Mouse (Mus musculus) testis, adult 2 months (tissue): ENCODE results near the gene Pkp4. TPM values are rescaled to one million over a fixed set of nuclear protein-coding genes. Genes with fewer than 3 reads are reported as not detected.

Experiments used
- H3K27ac ChIP-seq: fragments of 200-500 bp; 2 replicates; pipeline ENCODE4 v1.5.1; 2012; ENCODE audit warnings: low read depth, low read length; ENCODE audit not compliant: control insufficient read depth, insufficient read depth
- H3K27me3 ChIP-seq: fragments of 200-500 bp; 2 replicates; pipeline ENCODE4 v1.6.1; 2012; ENCODE audit warnings: mild to moderate bottlenecking, low read length, moderate library complexity; ENCODE audit not compliant: control insufficient read depth, insufficient read depth
- H3K36me3 ChIP-seq: fragments of 200-500 bp; 2 replicates; pipeline ENCODE4 v1.6.1; 2012; ENCODE audit warnings: mild to moderate bottlenecking, low read length; ENCODE audit not compliant: control insufficient read depth, insufficient read depth
- H3K4me1 ChIP-seq: fragments of 200-500 bp; 2 replicates; pipeline ENCODE4 v1.6.1; 2012; ENCODE audit warnings: low read length; ENCODE audit not compliant: control insufficient read depth, insufficient read depth
- H3K4me3 ChIP-seq: fragments of 200-500 bp; 2 replicates; pipeline ENCODE4 v1.5.1; 2012; ENCODE audit warnings: low read depth, mild to moderate bottlenecking, low read length, moderate library complexity, mixed read lengths; ENCODE audit not compliant: control insufficient read depth
- CTCF ChIP-seq: fragments of 200-500 bp; IDR thresholded peaks from 2 replicates; pipeline ENCODE4 v1.5.1; 2012; ENCODE audit warnings: low read depth, mild to moderate bottlenecking, inconsistent platforms, low read length, moderate library complexity; ENCODE audit not compliant: control insufficient read depth, insufficient read depth, insufficient replicate concordance
- POLR2A ChIP-seq: fragments of 200-500 bp; IDR thresholded peaks from 2 replicates; pipeline ENCODE4 v1.6.1; 2012; ENCODE audit warnings: low read depth, mild to moderate bottlenecking, inconsistent platforms, low read length, moderate library complexity; ENCODE audit not compliant: control insufficient read depth
- polyA plus RNA-seq: library from polyadenylated mRNA; depleted of rRNA; stranded (reverse); fragments of >200 nt; gene quantifications from 2 replicates; pipeline ENCODE4 v1.2.3, GENCODE M21; 2012

Pkp4 gene
- polyA plus RNA-seq, 1 experiment: 9.4 TPM

GRCm38 (mm10) chr2:59339776-59340539 is 179.3 kb downstream of the Pkp4 start:
- no peak overlapping the region for H3K4me3 ChIP-seq
- no peaks in the 10 kb centered on the region for H3K4me1 ChIP-seq
- peaks cover 4% of the 10 kb centered on the region; the same call in 1 of the 2 replicates for H3K36me3 ChIP-seq
- H3K27ac ChIP-seq: no peak overlapping the region
- TF ChIP-seq CTCF (no peak), POLR2A (no peak)
- H3K27me3 ChIP-seq: no peaks in the 10 kb centered on the region

DNA sequence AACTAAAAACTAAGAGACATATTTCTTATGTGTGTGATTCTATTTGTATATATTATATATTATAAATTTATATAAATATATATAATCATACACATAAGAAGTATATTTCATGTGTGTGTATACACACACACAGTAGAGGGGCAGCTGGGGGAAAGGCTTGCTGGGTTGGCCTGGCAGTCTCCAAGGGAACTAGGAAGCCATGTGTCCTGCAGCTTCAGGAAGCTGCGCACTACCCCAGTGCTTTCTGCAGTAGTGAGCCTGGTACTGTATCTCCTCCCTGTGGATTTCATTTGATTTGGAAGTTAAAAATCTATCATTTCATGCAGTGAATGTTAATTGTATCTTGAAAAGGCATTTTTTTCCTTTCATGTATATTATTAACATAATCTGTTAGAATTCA is 180.2 kb downstream of the Pkp4 start:
- Histone ChIP-seq H3K27ac (no peak overlapping the region), H3K36me3 (peaks cover 4% of the 10 kb centered on the region; the same call in 1 of the 2 replicates), H3K27me3 (no peaks in the 10 kb centered on the region), H3K4me3 (no peak overlapping the region), H3K4me1 (no peaks in the 10 kb centered on the region)
- TF ChIP-seq CTCF: no peak
- no peak for TF ChIP-seq POLR2A

- TF ChIP-seq POLR2A (no peak), CTCF (no peak)
- H3K27me3 ChIP-seq: no peaks in the 10 kb centered on the region
- peaks cover 4% of the 10 kb centered on the region; the same call in 1 of the 2 replicates for H3K36me3 ChIP-seq
- no peak overlapping the region for H3K27ac ChIP-seq
- H3K4me1 ChIP-seq: no peaks in the 10 kb centered on the region
- no peak overlapping the region for H3K4me3 ChIP-seq
Measured at GRCm38 (mm10) chr2:59342591-59343210, 182.1 kb downstream of the Pkp4 start.

- H3K4me1 ChIP-seq: no peaks in the 10 kb centered on the region
- H3K27ac ChIP-seq: no peak overlapping the region
- TF ChIP-seq CTCF: no peak
- no peak for TF ChIP-seq POLR2A
- no peaks in the 10 kb centered on the region for H3K27me3 ChIP-seq
- no peak overlapping the region for H3K4me3 ChIP-seq
- peaks cover 6% of the 10 kb centered on the region; the same call in 1 of the 2 replicates for H3K36me3 ChIP-seq
Measured at GRCm38 (mm10) chr2:59343834-59344233, 183.2 kb downstream of the Pkp4 start.

GRCm38 (mm10) chr2:59344699-59345098 is 184.0 kb downstream of the Pkp4 start:
- peaks cover 6% of the 10 kb centered on the region; the same call in 1 of the 2 replicates for H3K36me3 ChIP-seq
- TF ChIP-seq POLR2A: no peak
- no peak for TF ChIP-seq CTCF
- H3K4me1 ChIP-seq: no peaks in the 10 kb centered on the region
- H3K27me3 ChIP-seq: no peaks in the 10 kb centered on the region
- H3K4me3 ChIP-seq: no peak overlapping the region
- no peak overlapping the region for H3K27ac ChIP-seq

DNA sequence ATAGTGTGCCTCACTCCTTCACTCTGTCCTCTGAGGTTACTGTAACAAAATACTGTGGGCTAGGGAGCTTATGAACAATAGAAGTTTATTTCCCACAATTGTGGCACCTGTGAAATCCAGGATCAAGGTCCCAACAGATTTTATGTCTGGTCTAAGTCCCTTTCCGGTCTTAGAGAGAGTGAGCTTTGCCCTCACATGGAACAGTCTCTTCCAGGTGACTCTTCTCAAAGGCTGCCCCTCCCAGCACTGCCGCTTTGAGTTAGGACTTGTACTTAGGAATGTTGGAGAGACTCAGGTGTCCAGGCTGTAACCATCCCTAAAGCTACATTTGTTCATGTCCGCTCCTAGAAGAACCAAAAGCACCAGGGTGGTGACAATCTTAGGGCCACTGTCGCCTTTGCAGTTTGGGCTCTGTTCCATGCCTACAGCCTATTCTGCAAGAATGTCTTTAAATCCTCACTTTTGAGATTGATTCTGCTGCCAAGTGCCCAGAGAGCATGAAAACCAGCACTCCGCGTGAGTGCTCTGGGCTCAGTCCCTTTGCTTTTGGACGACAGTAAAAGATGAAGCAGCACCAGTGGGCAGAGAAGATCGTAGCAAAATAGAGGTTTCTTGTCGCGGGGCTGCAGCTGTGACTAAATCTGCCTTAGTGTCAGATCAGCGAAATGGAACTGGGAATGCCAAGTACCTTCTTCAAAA is 184.6 kb downstream of the Pkp4 start:
- Histone ChIP-seq H3K4me3 (no peak overlapping the region), H3K36me3 (peaks cover 6% of the 10 kb centered on the region; the same call in 1 of the 2 replicates), H3K27me3 (no peaks in the 10 kb centered on the region), H3K27ac (no peak overlapping the region), H3K4me1 (no peaks in the 10 kb centered on the region)
- TF ChIP-seq CTCF (no peak), POLR2A (no peak)

DNA sequence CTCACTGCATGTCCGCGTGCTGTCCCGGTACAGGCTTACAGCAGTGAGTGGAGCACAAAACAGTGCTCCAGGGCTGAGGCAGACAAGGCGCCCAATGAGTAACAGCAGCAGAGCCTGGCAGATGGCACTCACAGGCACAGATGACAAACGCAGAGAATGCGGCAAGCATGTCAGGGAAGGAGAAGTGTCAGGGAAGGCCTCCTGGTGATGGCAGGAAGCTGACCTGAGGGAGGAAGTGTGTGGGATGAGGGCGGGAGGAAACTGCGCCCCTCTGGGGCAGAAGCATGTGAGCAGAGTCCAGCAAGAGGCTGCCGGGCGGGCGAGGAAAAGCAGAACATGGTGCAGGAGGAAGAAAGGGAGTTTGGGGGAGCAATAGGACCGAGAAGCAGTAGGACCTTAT is 185.8 kb downstream of the Pkp4 start:
- H3K36me3 ChIP-seq: peaks cover 6% of the 10 kb centered on the region; the same call in 1 of the 2 replicates
- no peak overlapping the region for H3K27ac ChIP-seq
- H3K27me3 ChIP-seq: no peaks in the 10 kb centered on the region

More for the DNA sequence above, 185.8 kb downstream of the Pkp4 start:
- no peaks in the 10 kb centered on the region for H3K4me1 ChIP-seq
- no peak for TF ChIP-seq POLR2A
- TF ChIP-seq CTCF: no peak
- no peak overlapping the region for H3K4me3 ChIP-seq
